Mouse (Mus musculus) brain, embryonic 14.5 days (tissue): ENCODE measurements around the gene Ptpro. TPM values are rescaled to one million over a fixed set of nuclear protein-coding genes. Genes with fewer than 3 reads are reported as not detected.

Source experiments
- DNase-seq: peaks from one replicate; pipeline ENCODE4 v3.0.0-alpha.2; 2011; ENCODE audit warnings: low read depth
- CTCF ChIP-seq: fragments of 200-500 bp; IDR thresholded peaks from 2 replicates; pipeline ENCODE4 v1.5.1; 2012; ENCODE audit warnings: inconsistent platforms, mild to moderate bottlenecking, moderate library complexity, borderline replicate concordance; ENCODE audit not compliant: insufficient read depth, insufficient read length; ENCODE audit errors: extremely low read depth
- POLR2A ChIP-seq: fragments of 200-500 bp; IDR thresholded peaks from 2 replicates; pipeline ENCODE4 v1.6.1; 2012; ENCODE audit warnings: mild to moderate bottlenecking, inconsistent platforms, borderline replicate concordance; ENCODE audit not compliant: poor library complexity, insufficient read depth, insufficient read length, severe bottlenecking; ENCODE audit errors: extremely low read depth
- polyA plus RNA-seq: library from polyadenylated mRNA; depleted of rRNA; stranded (reverse); fragments of >200 nt; gene quantifications from 2 replicates; pipeline ENCODE4 v1.2.3, GENCODE M21; 2012

Ptpro gene
- polyA plus RNA-seq, 1 experiment, result 60.3 TPM

DNA sequence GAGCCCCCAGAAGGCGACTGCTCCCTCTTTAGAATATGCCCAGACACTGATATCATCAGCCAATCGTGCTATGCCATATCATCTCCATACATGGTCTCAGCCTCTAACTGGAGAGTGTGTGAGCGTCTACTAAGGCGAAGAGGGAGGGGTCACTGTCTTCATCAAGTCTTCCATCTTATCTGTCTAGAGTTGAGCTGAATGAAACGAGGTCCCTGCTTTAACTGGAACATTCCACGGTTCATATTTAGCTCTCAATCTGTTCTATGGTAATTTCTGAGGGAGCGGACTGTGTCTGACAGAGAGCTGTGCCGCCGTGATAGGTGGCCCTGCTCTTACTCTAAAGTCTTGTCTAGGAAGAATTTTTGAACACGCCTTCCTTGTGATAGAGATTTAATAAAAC lies 16.5 kb downstream of the Ptpro start:
- TF ChIP-seq POLR2A (no peak), CTCF (no peak)
- no peak for DNase-seq

DNA sequence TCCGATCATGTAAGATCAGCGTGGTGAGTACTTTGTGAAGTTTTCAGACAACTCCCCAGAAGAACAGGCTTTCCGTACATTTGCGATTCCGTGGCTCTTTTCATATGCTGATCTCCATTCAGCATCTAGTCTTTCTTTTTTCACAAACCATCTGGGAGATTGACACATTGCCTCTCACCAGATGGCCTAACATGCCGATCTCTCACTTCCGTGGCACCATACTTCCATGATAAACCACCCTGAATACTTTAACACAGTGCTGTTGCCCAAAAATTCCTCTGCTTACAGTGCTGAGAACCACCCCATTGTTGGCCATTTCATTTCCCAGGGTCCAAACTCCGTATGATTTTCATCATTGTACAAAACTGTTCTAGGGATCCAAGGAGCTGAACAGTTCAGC lies 20.4 kb downstream of the Ptpro start:
- DNase-seq, result peak; percentile 86
- TF ChIP-seq CTCF (no peak), POLR2A (no peak)

DNA sequence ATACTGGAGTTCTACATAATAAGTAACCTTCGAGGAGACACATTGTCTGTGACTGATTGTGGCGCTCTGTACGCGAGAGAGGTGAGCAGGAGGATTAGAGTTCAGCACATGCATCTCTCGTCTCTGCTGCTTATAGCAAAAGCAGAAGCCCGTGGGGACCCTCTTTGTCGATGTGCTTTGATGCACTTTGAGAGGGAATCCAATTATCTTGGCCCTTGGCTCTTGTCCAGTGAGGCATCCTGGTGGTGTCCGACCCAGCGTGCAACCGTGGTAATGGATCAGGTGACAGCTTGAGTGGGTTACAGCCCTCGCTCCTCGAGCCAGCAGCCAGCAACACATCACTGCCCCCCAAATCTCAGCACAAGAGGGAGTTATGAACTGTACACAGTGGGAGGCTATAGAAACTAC lies 25.5 kb downstream of the Ptpro start:
- TF ChIP-seq CTCF, result no peak
- TF ChIP-seq POLR2A, result no peak
- peak; percentile 88 for DNase-seq

DNA sequence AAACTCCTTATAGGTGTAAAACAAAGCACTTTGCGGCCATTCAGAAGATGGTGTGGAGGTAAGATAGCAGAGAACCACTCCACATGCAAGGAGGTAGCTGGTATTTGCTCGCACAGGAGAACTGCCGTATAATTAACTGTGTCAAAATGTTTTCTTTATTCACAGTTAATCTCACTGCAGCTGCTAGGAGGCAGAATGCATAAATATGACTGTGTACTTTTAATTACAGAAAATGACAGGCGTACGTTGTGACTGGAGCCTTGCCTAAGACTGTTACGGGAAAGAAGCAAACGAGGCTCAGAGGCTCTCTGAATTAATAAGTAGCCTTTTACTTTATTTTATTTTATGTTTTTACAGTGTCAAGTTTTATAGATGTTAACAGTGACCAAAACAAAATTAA lies 27.5 kb downstream of the Ptpro start:
- DNase-seq, result peak; percentile 73
- TF ChIP-seq CTCF (no peak), POLR2A (no peak)

DNA sequence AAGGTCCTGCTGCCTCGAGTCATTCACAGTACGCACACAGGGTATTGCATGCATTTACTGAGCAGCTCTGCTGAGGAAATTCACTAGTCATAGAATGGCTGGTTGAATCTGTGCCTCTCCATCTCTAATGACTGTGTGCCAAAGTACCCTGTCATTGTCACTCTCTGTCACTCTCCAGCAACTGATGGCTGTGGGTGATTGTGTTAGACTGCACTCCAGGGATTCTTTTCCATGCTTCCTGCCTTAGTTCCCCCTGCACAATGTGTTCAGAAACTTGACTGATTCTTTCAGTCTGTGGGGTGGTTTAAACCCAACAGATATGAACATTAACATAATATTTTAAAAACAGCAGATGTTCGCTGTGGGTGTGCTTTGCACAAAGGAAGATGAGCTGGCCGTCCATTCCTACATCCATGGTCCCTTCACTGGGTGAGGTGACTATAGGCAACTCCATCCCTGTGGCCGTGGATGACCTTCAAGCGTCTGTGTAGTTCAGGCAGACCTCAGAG lies 29.5 kb downstream of the Ptpro start:
- no peak for DNase-seq
- TF ChIP-seq CTCF (no peak), POLR2A (no peak)

DNA sequence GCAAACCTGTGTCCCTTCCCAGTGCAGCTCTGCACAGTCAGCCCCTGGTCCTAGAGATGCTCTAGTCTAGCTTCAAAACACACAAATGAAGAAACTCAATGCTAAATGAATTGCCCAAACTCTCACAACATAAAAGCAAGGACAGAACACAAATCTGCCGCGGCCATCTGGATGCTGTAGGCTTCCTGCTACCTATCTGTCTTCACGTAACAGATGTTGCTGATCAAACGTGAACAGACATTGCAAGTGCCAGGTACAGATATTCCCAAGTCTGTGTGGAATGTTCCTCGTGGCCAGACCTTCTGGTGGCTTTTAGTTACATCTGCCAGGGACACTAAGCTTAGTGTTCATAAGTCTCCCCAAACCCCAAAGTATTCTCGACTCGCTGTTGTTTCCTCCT lies 29.9 kb downstream of the Ptpro start:
- TF ChIP-seq CTCF, result no peak
- TF ChIP-seq POLR2A, result no peak
- peak; percentile 64 for DNase-seq

DNA sequence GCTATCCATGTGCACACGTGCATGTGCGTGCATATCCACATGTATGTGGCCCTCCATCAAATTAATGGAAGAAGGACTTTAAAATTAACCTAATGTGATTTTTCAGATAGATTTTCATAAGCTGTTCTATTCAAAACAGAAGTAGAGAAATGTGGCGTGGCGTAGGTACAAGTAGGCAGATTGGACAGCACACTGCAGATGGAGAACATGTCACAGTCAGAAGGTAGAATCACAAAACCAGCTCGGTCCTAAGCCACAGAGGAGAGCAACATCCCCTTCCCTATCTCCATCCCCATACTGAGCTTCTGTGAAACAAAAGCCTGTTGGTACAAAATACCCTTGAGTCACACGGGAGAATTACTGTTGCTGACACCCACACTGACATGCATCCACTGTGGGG lies 34.3 kb downstream of the Ptpro start:
- DNase-seq, result no peak
- TF ChIP-seq CTCF, result no peak

DNA sequence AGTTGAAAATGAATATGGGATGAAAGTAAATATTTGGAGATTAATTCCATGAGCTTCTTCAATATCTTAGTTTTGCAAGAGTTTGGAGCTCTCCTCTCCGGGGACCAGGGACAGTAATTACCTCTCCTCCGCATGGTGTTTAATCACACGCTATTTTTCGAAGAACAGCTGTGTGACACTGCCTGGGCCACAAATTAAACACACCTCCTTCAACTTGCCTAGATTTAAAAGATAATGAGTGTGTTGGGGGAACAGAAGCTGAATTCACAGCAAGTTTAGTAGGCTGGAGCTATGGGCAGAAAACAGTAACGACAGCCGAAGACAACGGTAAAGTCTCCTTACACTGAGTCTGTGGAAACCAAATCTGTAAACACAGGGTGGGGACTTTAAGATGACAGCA lies 35.7 kb downstream of the Ptpro start:
- no peak for DNase-seq

DNA sequence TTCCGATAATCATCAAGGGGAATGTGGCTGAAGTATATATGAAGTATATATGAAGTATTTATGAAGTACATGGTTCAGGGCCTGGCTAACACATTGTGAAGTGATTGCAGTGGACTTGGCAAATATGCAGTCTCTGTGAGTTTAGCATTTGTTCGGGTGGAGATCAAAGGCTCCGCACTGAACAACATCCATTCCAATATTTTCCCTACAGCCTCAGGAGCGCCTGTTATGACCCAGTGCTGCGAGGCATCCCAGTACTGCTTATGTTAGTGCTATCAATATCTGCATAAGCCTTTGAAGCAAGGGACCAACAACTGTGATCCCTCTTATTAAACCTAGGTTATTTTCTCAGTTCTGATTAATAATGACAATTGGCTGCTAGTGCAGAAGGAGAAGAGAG lies 36.1 kb downstream of the Ptpro start:
- DNase-seq, result no peak
- no peak for TF ChIP-seq POLR2A
- no peak for TF ChIP-seq CTCF

More for the DNA sequence above, 35.7 kb downstream of the Ptpro start:
- no peak for TF ChIP-seq POLR2A
- no peak for TF ChIP-seq CTCF

DNA sequence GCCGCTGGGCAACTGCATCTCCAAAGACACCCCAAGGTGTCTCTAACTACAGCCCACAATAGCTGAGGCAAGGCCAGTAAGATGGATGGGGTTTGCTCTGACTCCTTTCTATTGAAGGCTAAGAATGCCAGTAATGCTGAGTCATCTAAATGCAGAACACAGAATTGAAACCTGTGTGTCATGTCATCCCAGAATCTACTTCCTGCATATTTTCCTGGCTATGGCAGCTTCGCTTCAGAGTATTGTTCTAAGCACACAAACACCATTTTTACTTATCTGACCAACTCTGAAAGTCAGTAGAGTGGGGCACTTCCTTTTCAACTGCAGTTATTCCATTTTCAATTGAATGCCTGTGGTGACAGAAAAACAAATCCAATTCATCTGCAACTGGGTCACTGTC lies 40.3 kb downstream of the Ptpro start:
- no peak for TF ChIP-seq CTCF
- TF ChIP-seq POLR2A, result no peak
- no peak for DNase-seq

DNA sequence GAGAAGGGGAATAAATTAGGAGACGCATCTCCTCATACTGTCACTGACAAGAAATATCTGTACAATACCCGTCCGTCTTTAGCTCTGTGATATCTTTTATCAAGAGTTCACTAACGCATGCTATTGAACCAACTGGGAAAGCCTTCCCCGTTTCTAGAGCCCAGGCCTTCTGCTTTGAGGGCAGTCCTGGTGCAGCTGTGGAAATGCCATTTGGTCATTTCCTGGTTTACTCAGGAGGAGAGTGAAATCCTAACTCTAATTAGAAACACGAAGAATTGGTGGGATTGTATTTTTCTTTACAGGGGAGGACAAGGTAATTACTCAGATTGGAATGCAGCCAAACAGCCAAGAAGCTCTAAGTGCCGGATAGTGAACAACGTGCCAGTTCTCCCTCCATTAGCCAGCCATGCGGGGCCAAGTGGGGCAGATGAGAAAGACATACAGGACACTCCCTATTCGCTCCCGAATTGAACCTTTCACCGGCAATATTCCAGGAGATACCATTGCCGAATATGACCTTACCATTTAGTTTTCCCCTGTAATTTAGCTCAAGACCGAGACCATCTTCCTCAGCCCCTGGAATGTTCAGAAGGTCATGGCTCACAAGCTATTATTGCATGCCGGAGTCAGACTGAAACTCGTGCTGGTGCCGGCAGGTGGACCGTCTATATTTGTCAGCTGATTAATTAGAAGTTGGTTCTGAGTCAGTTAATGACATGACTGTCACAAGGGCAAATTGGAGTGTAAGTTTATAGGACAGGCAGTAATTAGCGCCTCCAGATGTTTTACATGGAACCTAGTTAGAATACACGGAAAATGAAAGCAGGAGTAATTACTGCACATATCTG lies 43.1 kb downstream of the Ptpro start:
- DNase-seq, result peak; percentile 86
- TF ChIP-seq CTCF (no peak), POLR2A (no peak)

DNA sequence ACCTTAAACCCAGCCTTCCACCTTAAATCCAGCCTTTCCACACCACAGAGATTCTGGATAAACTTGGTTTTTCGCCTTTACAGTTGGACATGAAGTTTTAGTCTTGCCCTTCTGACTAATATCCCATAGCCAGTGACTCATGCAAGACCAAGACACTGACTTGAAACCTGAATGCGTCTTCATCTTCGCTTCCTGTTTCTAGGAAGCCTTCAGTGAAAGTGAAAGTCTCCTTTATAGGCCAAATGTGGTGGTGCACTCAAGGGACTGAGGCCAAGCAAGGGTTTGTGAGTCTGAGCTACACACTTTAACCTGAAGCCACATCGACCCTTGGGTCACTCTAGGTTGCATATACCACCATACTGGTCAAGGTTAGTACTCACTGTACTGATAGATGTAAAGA lies 50.4 kb downstream of the Ptpro start:
- no peak for TF ChIP-seq POLR2A
- DNase-seq, result no peak
